Mouse (Mus musculus) gastrocnemius, postnatal 4 days (tissue): ENCODE data around the gene Dnajc6. TPM values are rescaled to one million over a fixed set of nuclear protein-coding genes. Genes with fewer than 3 reads are reported as not detected.

Experiments
- DNase-seq, 2 experiments: peaks; one replicate each; pipeline ENCODE4 v3.0.0; 2021 to 2022; ENCODE audit warnings: low spot score in 2 of 2, mixed read lengths in 2 of 2
- total RNA-seq, 2 experiments: library from RNA; stranded (reverse); gene quantifications; 2 replicates each; pipeline ENCODE4 v1.2.3; 2021

Gene Dnajc6
- total RNA-seq, 2 experiments from 2014 or later: 0.81 to 1.1 TPM

DNA sequence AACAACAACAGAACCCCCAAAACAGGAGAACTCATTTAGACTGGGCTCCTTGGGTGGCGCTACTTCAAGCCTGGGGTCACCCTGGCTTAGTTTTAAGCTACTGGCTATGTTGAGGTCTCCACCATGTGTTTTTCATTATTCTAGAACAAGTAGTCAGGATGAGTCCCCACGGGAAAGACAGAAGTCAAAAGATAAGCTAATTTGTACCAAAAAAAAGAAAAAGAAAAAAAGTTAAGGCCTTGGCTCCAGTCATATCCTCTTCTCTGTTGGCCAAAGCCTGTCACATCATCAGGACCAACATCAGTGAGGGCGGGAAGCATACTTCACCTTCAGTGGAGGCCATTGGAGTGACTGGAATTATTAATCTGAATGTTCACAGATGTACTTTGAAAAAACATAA is 188.4 kb downstream of the Dnajc6 start:
- DNase-seq: no peak

DNA sequence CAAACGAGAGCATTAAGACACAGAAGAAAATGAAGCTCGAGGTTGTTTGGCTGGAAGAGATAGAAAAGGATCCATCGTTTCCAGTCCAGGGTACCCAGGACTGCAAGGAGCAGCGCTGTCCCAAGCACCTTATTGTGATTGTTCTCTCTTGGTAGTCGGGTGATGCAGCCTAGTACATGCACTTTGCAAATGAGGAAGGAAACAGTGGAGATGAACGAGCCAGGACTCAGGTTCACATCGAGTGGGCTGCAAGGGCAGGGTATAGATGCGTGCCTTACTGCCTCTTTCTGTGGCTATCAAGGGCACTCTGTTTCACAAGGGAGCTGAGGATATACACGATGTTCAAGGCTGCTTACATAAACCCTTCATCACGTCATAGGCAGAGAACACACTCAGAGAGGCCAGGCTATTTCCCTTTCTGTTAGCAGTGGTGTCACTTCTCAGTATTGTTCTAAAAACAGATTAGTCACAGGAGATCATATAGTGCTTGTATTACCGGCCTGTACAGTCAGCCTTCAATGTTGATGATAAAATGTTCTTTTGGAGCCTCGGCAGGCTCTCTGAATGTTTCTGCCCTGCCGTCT is 189.9 kb downstream of the Dnajc6 start:
- no peak for DNase-seq

DNA sequence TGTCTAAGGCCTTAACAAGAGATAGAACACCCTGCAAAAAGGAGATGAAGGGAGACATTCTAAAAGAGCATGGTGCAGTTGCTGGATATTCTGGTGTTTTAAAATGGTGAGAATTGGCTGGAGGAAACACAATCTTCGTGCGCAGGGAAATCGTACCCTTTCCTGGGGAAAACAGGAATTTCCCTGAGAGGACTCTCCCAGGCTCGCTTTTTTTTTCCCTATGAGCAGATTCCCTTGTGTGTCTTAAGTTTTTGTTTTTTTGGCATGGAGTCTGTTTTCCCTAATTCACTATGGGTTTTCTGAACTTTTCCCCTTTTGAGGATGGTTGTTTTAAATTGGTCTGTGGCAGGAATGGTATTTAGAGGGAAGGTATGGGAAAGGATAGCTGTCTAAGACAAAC is 192.8 kb downstream of the Dnajc6 start:
- no peak for DNase-seq

DNA sequence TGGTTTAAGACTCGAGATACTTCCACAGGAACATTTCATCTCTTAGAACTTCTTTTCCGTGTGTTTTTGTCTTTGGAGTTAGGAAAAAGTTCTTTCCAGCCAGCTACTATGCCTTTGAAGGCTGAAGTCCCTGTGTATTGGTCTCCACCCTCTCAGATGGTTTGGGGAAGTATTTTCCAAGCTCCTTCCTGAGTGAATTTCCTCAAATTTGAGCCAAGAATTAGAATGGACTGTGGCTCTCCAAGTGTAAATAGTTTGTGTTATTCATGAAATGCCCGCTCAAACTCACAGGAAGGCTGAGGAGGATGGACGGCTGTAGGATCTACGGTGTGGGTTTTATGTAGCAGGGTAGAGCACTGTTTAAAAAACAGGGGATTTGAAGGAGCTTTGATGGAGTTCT is 193.2 kb downstream of the Dnajc6 start:
- no peak for DNase-seq

Other genes starting within 250 kb of the Dnajc6 start
- gene Jak1, start 231.4 kb upstream of the Dnajc6 start, total RNA-seq: 100 to 1,000 TPM; 108 to 117 TPM
- gene Ak4, start 77.4 kb upstream of the Dnajc6 start, total RNA-seq: 10 to 100 TPM in 1 of 2 experiments, 1 to 10 TPM in 1; 6.2 to 10.1 TPM
- 10 to 100 TPM; 42.6 to 44.9 TPM for gene Leprot, start 151.1 kb downstream of the Dnajc6 start, total RNA-seq
- gene Lepr, start 220.8 kb downstream of the Dnajc6 start, total RNA-seq: 1 to 10 TPM; 5.2 to 5.4 TPM